9 mouse cellular contexts compared by ENCODE assay signal in the genomic region with DNA sequence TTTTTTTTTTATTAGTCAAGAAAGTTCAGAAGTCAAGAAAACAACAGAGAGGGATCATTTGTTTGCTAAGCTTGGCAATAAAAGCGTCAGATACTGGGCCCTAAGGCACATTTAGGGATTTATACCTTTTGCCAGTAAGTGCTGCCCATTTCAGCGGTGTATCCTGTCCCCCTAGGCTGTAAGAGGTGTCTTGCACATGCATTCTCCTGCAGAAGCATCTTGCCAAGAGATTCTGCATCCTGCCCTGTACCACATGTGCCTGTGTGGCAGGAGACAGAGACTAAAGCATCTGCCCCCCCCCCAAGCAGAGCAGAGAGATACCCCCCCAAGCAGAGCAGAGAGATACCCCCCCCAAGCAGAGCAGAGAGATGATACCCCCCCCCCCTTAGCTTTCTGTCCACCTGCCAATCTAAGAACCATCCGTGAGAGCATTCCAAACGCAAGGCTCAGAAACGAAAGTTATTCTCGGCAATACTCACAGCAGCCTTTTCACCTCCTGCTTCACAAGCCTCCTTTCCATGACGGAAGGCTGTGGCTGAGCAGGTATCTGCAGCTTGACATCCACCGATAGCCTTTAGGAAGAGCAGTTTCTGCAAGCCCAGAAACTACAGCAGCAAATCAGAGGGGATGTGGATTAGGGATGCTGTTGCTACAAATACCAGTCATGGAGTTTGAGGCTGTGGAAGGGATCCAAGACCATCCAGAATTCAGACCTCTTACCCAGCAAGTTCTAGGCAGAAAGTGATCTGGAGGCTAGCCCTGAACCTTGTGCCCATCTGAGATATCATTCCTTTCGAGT. TPM values are rescaled to one million over a fixed set of nuclear protein-coding genes. Genes with fewer than 3 reads are reported as not detected.
A peak's percentile ranks its signal among the peaks of the same experiment; 100 is the strongest.
DNase-seq lines count a peak whose midpoint lies in the region; ATAC-seq and TF ChIP-seq lines count a peak whose summit lies in the region.
"Had no signal": no experiment of that assay in that cellular context is flagged by ENCODE, and none has a peak within 500 bp of the region (broad histone marks: within the 10 kb centered on the region; RNA-seq: fewer than 3 reads in every experiment).

Gene D630023F18Rik, minus strand, starts transcription at position 641 of the 799 bp plus-strand sequence.

- H3K4me2 ChIP-seq in liver, embryonic 12.5 days: 0 out of 2 replicates have a peak within 1 kb of the TSS, but pooled peaks have one; percentile 14
- no peak within 1 kb of the TSS for H3K4me2 ChIP-seq in liver, embryonic 11.5 days
- peak within 1 kb of the TSS; percentile 48; the same call in 1 of the 2 replicates for H3K4me2 ChIP-seq in intestine, embryonic 16.5 days (ENCODE audit: low read depth, low read length)
- peak within 1 kb of the TSS; percentile 51 for H3K4me2 ChIP-seq in neural tube, embryonic 15.5 days

- H3K36me3 ChIP-seq in liver, embryonic 12.5 days: no peaks in the 10 kb centered on the region
- H3K36me3 ChIP-seq in liver, embryonic 11.5 days (ENCODE audit: control insufficient read depth, insufficient read depth, low read length): no peaks in the 10 kb centered on the region
- no peaks in the 10 kb centered on the region for H3K36me3 ChIP-seq in intestine, embryonic 16.5 days (ENCODE audit: control insufficient read depth, insufficient read depth, low read length)
- H3K36me3 ChIP-seq in neural tube, embryonic 15.5 days: no peaks in the 10 kb centered on the region

- ATAC-seq in liver, embryonic 12.5 days: no peak
- ATAC-seq in liver, embryonic 11.5 days (replicated peaks; ENCODE audit: low FRiP score): no peak
- no peak for ATAC-seq in intestine, embryonic 16.5 days
- ATAC-seq in neural tube, embryonic 15.5 days (ENCODE audit: low FRiP score): no peak; the same call in 1 of the 2 replicates

- TF ChIP-seq POLR2A in cerebellum, adult 2 months (IDR thresholded peaks at IDR 0.05; ENCODE audit: borderline replicate concordance, insufficient read depth, low read length): no peak

- no peaks in the 10 kb centered on the region for H3K4me1 ChIP-seq in cerebellum, adult 2 months (ENCODE audit: control insufficient read depth, insufficient read depth, low read length)
- H3K4me1 ChIP-seq in liver, embryonic 12.5 days: no peaks in the 10 kb centered on the region
- H3K4me1 ChIP-seq in liver, embryonic 11.5 days (replicated peaks; ENCODE audit: control insufficient read depth, insufficient read depth, low read length): no peaks in the 10 kb centered on the region
- 0 out of 2 replicates have a peak, but pooled peaks cover 3% of the 10 kb centered on the region for H3K4me1 ChIP-seq in intestine, embryonic 16.5 days (ENCODE audit: control insufficient read depth, insufficient read depth, low read length)
- 0 out of 2 replicates have a peak, but pooled peaks cover 2% of the 10 kb centered on the region for H3K4me1 ChIP-seq in neural tube, embryonic 15.5 days

- 11% methylated on average over 9 of the region's 9 CpGs for WGBS in cerebellum, adult 2 months
- WGBS in liver, embryonic 12.5 days (ENCODE audit: insufficient replicate concordance): 25% methylated on average over 9 of the region's 9 CpGs
- WGBS in liver, embryonic 11.5 days: 39% methylated on average over 9 of the region's 9 CpGs
- 20% methylated on average over 9 of the region's 9 CpGs for WGBS in intestine, embryonic 16.5 days
- WGBS in neural tube, embryonic 15.5 days: 23% methylated on average over 9 of the region's 9 CpGs

- peak in 1 of 2 experiments; percentile 7 for DNase-seq in cerebellum, adult 2 months
- DNase-seq in cerebellum, adult 8-10 months: no peak
- DNase-seq in liver, embryonic 11.5 days (ENCODE audit: low spot score): no peak
- no peak for DNase-seq in thymus, postnatal 10 days (ENCODE audit: low spot score in 2 of 2)
- DNase-seq in embryo, embryonic 11 days: no peak

- H3K4me3 ChIP-seq in cerebellum, adult 2 months (replicated peaks; ENCODE audit: insufficient read depth, low read depth, low read length): peak within 1 kb of the TSS; percentile 77
- no peak within 1 kb of the TSS for H3K4me3 ChIP-seq in liver, embryonic 12.5 days
- no peak within 1 kb of the TSS for H3K4me3 ChIP-seq in liver, embryonic 11.5 days (ENCODE audit: low read depth, low read length)
- peak within 1 kb of the TSS; percentile 30; the same call in 1 of the 2 replicates for H3K4me3 ChIP-seq in intestine, embryonic 16.5 days (ENCODE audit: low read length)
- peak within 1 kb of the TSS; percentile 37 for H3K4me3 ChIP-seq in neural tube, embryonic 15.5 days (replicated peaks)

- no peak within 1 kb of the TSS for H3K9ac ChIP-seq in liver, embryonic 12.5 days
- no peak within 1 kb of the TSS for H3K9ac ChIP-seq in liver, embryonic 11.5 days (ENCODE audit: low read depth, low read length)
- 0 out of 2 replicates have a peak within 1 kb of the TSS, but pooled peaks have one; percentile 33 for H3K9ac ChIP-seq in intestine, embryonic 16.5 days (ENCODE audit: low read depth, low read length)
- 0 out of 2 replicates have a peak within 1 kb of the TSS, but pooled peaks have one; percentile 28 for H3K9ac ChIP-seq in neural tube, embryonic 15.5 days (replicated peaks)

- H3K27me3 ChIP-seq in cerebellum, adult 2 months (ENCODE audit: control insufficient read depth, insufficient read depth, low read length): no peaks in the 10 kb centered on the region
- no peaks in the 10 kb centered on the region for H3K27me3 ChIP-seq in liver, embryonic 12.5 days (replicated peaks)
- no peaks in the 10 kb centered on the region for H3K27me3 ChIP-seq in liver, embryonic 11.5 days (replicated peaks; ENCODE audit: control insufficient read depth, insufficient read depth, low read length)
- no peaks in the 10 kb centered on the region for H3K27me3 ChIP-seq in intestine, embryonic 16.5 days (replicated peaks; ENCODE audit: control insufficient read depth, insufficient read depth, low read length)
- H3K27me3 ChIP-seq in neural tube, embryonic 15.5 days (replicated peaks): no peaks in the 10 kb centered on the region

- no peak within 1 kb of the TSS for H3K27ac ChIP-seq in cerebellum, adult 2 months (ENCODE audit: insufficient read depth, low read length)
- H3K27ac ChIP-seq in liver, embryonic 12.5 days: no peak within 1 kb of the TSS
- no peak within 1 kb of the TSS for H3K27ac ChIP-seq in liver, embryonic 11.5 days (ENCODE audit: low read depth, low read length)
- H3K27ac ChIP-seq in intestine, embryonic 16.5 days (ENCODE audit: low read length): no peak within 1 kb of the TSS
- H3K27ac ChIP-seq in neural tube, embryonic 15.5 days (replicated peaks): no peak within 1 kb of the TSS
- H3K27ac ChIP-seq: macrophage had no signal

- TF ChIP-seq CTCF in cerebellum, adult 2 months (IDR thresholded peaks at IDR 0.05; ENCODE audit: borderline replicate concordance, insufficient read depth, low read depth, low read length): no peak

- no peaks in the 10 kb centered on the region for H3K9me3 ChIP-seq in liver, embryonic 12.5 days (replicated peaks)
- no peaks in the 10 kb centered on the region for H3K9me3 ChIP-seq in liver, embryonic 11.5 days (ENCODE audit: control insufficient read depth, low read length)
- H3K9me3 ChIP-seq in intestine, embryonic 16.5 days (ENCODE audit: control insufficient read depth, low read length): no peaks in the 10 kb centered on the region
- no peaks in the 10 kb centered on the region for H3K9me3 ChIP-seq in neural tube, embryonic 15.5 days (replicated peaks)

RNA-seq across cellular contexts. Expression of gene D630023F18Rik, which starts in this region (rescaled TPM):
- 2.2 and 3.1 TPM in 2 replicates for polyA plus RNA-seq in cerebellum, adult 2 months (2012; rRNA removed)
- polyA plus RNA-seq in liver, embryonic 12.5 days (2016; fragmentation: Nextera tagmentation; extraction: Ambion mirVana): 0.10 and 0.33 TPM in 2 replicates
- polyA plus RNA-seq in liver, embryonic 11.5 days (2014; fragmentation: Nextera tagmentation; extraction: Ambion mirVana): 0.32 and 0.49 TPM in 2 replicates
- 0.34 TPM in 1 of 2 replicates, not detected in the other for polyA plus RNA-seq in intestine, embryonic 16.5 days (2015; fragmentation: Nextera tagmentation; extraction: Ambion mirVana)
- polyA plus RNA-seq in neural tube, embryonic 15.5 days (2015; fragmentation: Nextera tagmentation; extraction: Ambion mirVana): 2.3 and 2.4 TPM in 2 replicates

Comparison
In these comparisons a context has a peak if more than half of its experiments do, and no peak if none do; other contexts are left out.
1. H3K4me3 ChIP-seq: peak in cerebellum, adult 2 months (single experiment), intestine, embryonic 16.5 days (single experiment) and neural tube, embryonic 15.5 days (single experiment); none in liver, embryonic 12.5 days (single experiment) and liver, embryonic 11.5 days (single experiment).
2. H3K9ac ChIP-seq: peak in intestine, embryonic 16.5 days (single experiment) and neural tube, embryonic 15.5 days (single experiment); none in liver, embryonic 12.5 days (single experiment) and liver, embryonic 11.5 days (single experiment).